Mouse (Mus musculus) midbrain, embryonic 11.5 days (tissue): ENCODE measurements at regions not wholly inside any gene's neighbourhood (a gene's known extent, or its start where the extent isn't known, plus 50 kb on each side); places are given as distances from the start of the nearest gene placed in this dataset.

Experiments
- ATAC-seq: fragments of 200-750 bp; cut with Nextera tagmentation; 2 replicates; pipeline ENCODE4 v1.8.0; 2017; ENCODE audit warnings: moderate TSS enrichment, moderate library complexity; ENCODE audit not compliant: low FRiP score
- DNase-seq: peaks from one replicate; pipeline ENCODE4 v3.0.0; 2015; ENCODE audit warnings: low spot score; ENCODE audit errors: missing footprints
- H3K27ac ChIP-seq: fragments of 300-500 bp; sonication (generic); 2 replicates; pipeline ENCODE4 v1.5.1; 2014; ENCODE audit warnings: low read depth, low read length
- H3K27me3 ChIP-seq: fragments of 300-500 bp; sonication (generic); 2 replicates; pipeline ENCODE4 v1.6.1; 2014; ENCODE audit warnings: mild to moderate bottlenecking, low read length, moderate library complexity, mixed read lengths; ENCODE audit not compliant: control insufficient read depth, insufficient read depth
- H3K36me3 ChIP-seq: fragments of 300-500 bp; sonication (generic); 2 replicates; pipeline ENCODE4 v1.6.1; 2014; ENCODE audit warnings: mild to moderate bottlenecking, low read length, moderate library complexity, mixed read lengths; ENCODE audit not compliant: control insufficient read depth, insufficient read depth
- H3K4me1 ChIP-seq: fragments of 300-500 bp; sonication (generic); 2 replicates; pipeline ENCODE4 v1.6.1; 2014; ENCODE audit warnings: low read length; ENCODE audit not compliant: control insufficient read depth, insufficient read depth
- H3K4me2 ChIP-seq: fragments of 300-500 bp; sonication (generic); 2 replicates; pipeline ENCODE4 v1.6.1; 2014; ENCODE audit warnings: mild to moderate bottlenecking, moderate library complexity
- H3K4me3 ChIP-seq: fragments of 300-500 bp; sonication (generic); 2 replicates; pipeline ENCODE4 v1.5.1; 2014; ENCODE audit warnings: low read depth, low read length
- H3K9ac ChIP-seq: fragments of 300-500 bp; sonication (generic); 2 replicates; pipeline ENCODE4 v1.6.1; 2014; ENCODE audit warnings: low read length
- H3K9me3 ChIP-seq: fragments of 300-500 bp; sonication (generic); 2 replicates; pipeline ENCODE4 v1.6.1; 2016; ENCODE audit warnings: low read length; ENCODE audit not compliant: control insufficient read depth
- WGBS: fragments of 180-500 bp; shearing (Covaris S2); extraction: QIAGEN DNeasy Blood & Tissue Kit; methylation state at CpG from one replicate; pipeline ENCODE4 v1.1.7; 2014; 5-methylcytosine and 5-hydroxymethylcytosine counted together

- Histone ChIP-seq H3K27me3 (no peaks in the 10 kb centered on the region), H3K4me1 (no peaks in the 10 kb centered on the region), H3K9ac (no peak overlapping the region), H3K4me2 (no peak overlapping the region), H3K27ac (no peak overlapping the region), H3K4me3 (no peak overlapping the region), H3K36me3 (no peaks in the 10 kb centered on the region), H3K9me3 (no peaks in the 10 kb centered on the region)
- WGBS, result 13% methylated on average over 9 of the region's 9 CpGs
- no peak for ATAC-seq
- DNase-seq, result peak; percentile 81
These were observed 272.8 kb downstream of the Foxo1 start for GRCm38 (mm10) chr3:52540862-52541380.

GRCm38 (mm10) chr3:52539813-52540378 lies 271.8 kb downstream of the Foxo1 start:
- peak; percentile 82 for DNase-seq
- H3K27me3 ChIP-seq, result no peaks in the 10 kb centered on the region

GRCm38 (mm10) chr3:52538306-52538705 lies 270.2 kb downstream of the Foxo1 start:
- no peak for ATAC-seq
- Histone ChIP-seq H3K9ac (no peak overlapping the region), H3K36me3 (no peaks in the 10 kb centered on the region), H3K27ac (no peak overlapping the region), H3K9me3 (no peaks in the 10 kb centered on the region), H3K27me3 (no peaks in the 10 kb centered on the region), H3K4me1 (no peaks in the 10 kb centered on the region), H3K4me2 (no peak overlapping the region), H3K4me3 (no peak overlapping the region)
- 95% methylated on average over 4 of the region's 4 CpGs for WGBS
- peak; percentile 31 for DNase-seq

More at GRCm38 (mm10) chr3:52539813-52540378, 271.8 kb downstream of the Foxo1 start:
- Histone ChIP-seq H3K4me3 (no peak overlapping the region), H3K9ac (no peak overlapping the region), H3K4me2 (no peak overlapping the region), H3K4me1 (no peaks in the 10 kb centered on the region), H3K27ac (no peak overlapping the region), H3K36me3 (no peaks in the 10 kb centered on the region), H3K9me3 (no peaks in the 10 kb centered on the region)
- 64% methylated on average over 10 of the region's 10 CpGs for WGBS
- ATAC-seq, result no peak

GRCm38 (mm10) chr3:52537362-52537911 lies 269.3 kb downstream of the Foxo1 start:
- Histone ChIP-seq H3K4me2 (no peak overlapping the region), H3K9ac (no peak overlapping the region), H3K27ac (no peak overlapping the region), H3K4me3 (no peak overlapping the region), H3K9me3 (no peaks in the 10 kb centered on the region), H3K36me3 (no peaks in the 10 kb centered on the region), H3K27me3 (no peaks in the 10 kb centered on the region), H3K4me1 (no peaks in the 10 kb centered on the region)
- peak; percentile 68 for DNase-seq
- 84% methylated on average over 10 of the region's 10 CpGs for WGBS
- no peak for ATAC-seq

- no peaks in the 10 kb centered on the region for H3K9me3 ChIP-seq
- H3K4me2 ChIP-seq, result no peak overlapping the region
- H3K27ac ChIP-seq, result no peak overlapping the region
- no peak overlapping the region for H3K4me3 ChIP-seq
- WGBS, result 66% methylated on average over 7 of the region's 7 CpGs
- no peak for ATAC-seq
- DNase-seq, result peak; percentile 80
- H3K27me3 ChIP-seq, result no peaks in the 10 kb centered on the region
- H3K4me1 ChIP-seq, result no peaks in the 10 kb centered on the region
- no peaks in the 10 kb centered on the region for H3K36me3 ChIP-seq
- H3K9ac ChIP-seq, result no peak overlapping the region
These were observed 267.4 kb downstream of the Foxo1 start for GRCm38 (mm10) chr3:52535411-52536021.

- no peak overlapping the region for H3K9ac ChIP-seq
- no peaks in the 10 kb centered on the region for H3K27me3 ChIP-seq
- no peak overlapping the region for H3K4me2 ChIP-seq
- WGBS, result 86% methylated on average over 7 of the region's 7 CpGs
- ATAC-seq, result no peak
- H3K36me3 ChIP-seq, result no peaks in the 10 kb centered on the region
- H3K4me3 ChIP-seq, result no peak overlapping the region
- no peaks in the 10 kb centered on the region for H3K4me1 ChIP-seq
- H3K27ac ChIP-seq, result no peak overlapping the region
- no peak for DNase-seq
- H3K9me3 ChIP-seq, result no peaks in the 10 kb centered on the region
These were observed 266.0 kb downstream of the Foxo1 start for GRCm38 (mm10) chr3:52534118-52534517.

- H3K27me3 ChIP-seq, result no peaks in the 10 kb centered on the region
- no peak overlapping the region for H3K27ac ChIP-seq
- H3K4me1 ChIP-seq, result no peaks in the 10 kb centered on the region
- no peak overlapping the region for H3K4me3 ChIP-seq
- no peak overlapping the region for H3K4me2 ChIP-seq
- WGBS, result 83% methylated on average over 8 of the region's 8 CpGs
- H3K36me3 ChIP-seq, result no peaks in the 10 kb centered on the region
- H3K9me3 ChIP-seq, result no peaks in the 10 kb centered on the region
- ATAC-seq (no peak), DNase-seq (peak; percentile 49)
- no peak overlapping the region for H3K9ac ChIP-seq
These were observed 263.7 kb downstream of the Foxo1 start for GRCm38 (mm10) chr3:52531686-52532351.

- Histone ChIP-seq H3K27me3 (no peaks in the 10 kb centered on the region), H3K9ac (no peak overlapping the region), H3K4me2 (no peak overlapping the region), H3K27ac (no peak overlapping the region), H3K9me3 (no peaks in the 10 kb centered on the region), H3K4me3 (no peak overlapping the region), H3K4me1 (no peaks in the 10 kb centered on the region), H3K36me3 (no peaks in the 10 kb centered on the region)
- 87% methylated on average over 7 of the region's 7 CpGs for WGBS
- DNase-seq (peak; percentile 72), ATAC-seq (no peak)
These were observed 262.4 kb downstream of the Foxo1 start for GRCm38 (mm10) chr3:52530406-52530970.

- ATAC-seq, result no peak
- no peaks in the 10 kb centered on the region for H3K9me3 ChIP-seq
- no peak overlapping the region for H3K4me3 ChIP-seq
- H3K27me3 ChIP-seq, result no peaks in the 10 kb centered on the region
- H3K36me3 ChIP-seq, result no peaks in the 10 kb centered on the region
- no peaks in the 10 kb centered on the region for H3K4me1 ChIP-seq
- DNase-seq, result no peak
- H3K27ac ChIP-seq, result no peak overlapping the region
- H3K4me2 ChIP-seq, result no peak overlapping the region
- 83% methylated on average over 6 of the region's 6 CpGs for WGBS
- no peak overlapping the region for H3K9ac ChIP-seq
These were observed 261.0 kb downstream of the Foxo1 start for GRCm38 (mm10) chr3:52529136-52529535.
